In the genomic region with DNA sequence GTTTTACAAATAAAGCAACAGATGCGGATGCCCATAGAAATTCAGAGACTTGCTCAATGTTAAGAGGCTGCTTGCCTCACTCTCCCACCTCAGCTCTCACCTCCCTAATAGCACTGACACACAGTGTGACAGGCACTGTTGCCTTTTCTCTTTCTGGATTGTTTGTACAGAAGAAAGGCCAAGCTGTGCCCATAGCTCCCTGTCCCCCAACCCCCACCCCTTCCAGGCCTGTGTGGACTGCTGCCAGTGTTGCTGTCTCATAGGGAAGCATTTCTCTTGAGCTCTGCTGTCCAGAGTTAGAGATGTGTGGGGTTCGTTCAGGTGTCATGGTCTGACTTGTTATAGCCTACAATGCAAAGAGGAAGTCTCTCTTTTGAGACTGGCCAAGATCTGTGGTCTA, we compare ENCODE assay signal across 8 mouse cellular contexts. TPM values are rescaled to one million over a fixed set of nuclear protein-coding genes. Genes with fewer than 3 reads are reported as not detected.
A peak's percentile ranks its signal among the peaks of the same experiment; 100 is the strongest.
DNase-seq lines count a peak whose midpoint lies in the region; ATAC-seq and TF ChIP-seq lines count a peak whose summit lies in the region.

No protein-coding gene starts in this region.

- H3K27ac ChIP-seq in lung, embryonic 15.5 days: no peak overlapping the region
- H3K27ac ChIP-seq in embryonic facial prominence, embryonic 15.5 days (replicated peaks): no peak overlapping the region
- no peak overlapping the region for H3K27ac ChIP-seq in intestine, postnatal 0 days (ENCODE audit: low read depth, low read length)

- H3K27me3 ChIP-seq in lung, embryonic 15.5 days: no peaks in the 10 kb centered on the region
- H3K27me3 ChIP-seq in embryonic facial prominence, embryonic 15.5 days: no peaks in the 10 kb centered on the region
- H3K27me3 ChIP-seq in intestine, postnatal 0 days (replicated peaks; ENCODE audit: control insufficient read depth, insufficient read depth, low read length): no peaks in the 10 kb centered on the region
- H3K27me3 ChIP-seq in splenic B cell, adult 2 months (ENCODE audit: control insufficient read depth, insufficient read depth, low read length, poor library complexity, severe bottlenecking): no peaks in the 10 kb centered on the region

- H3K9ac ChIP-seq in lung, embryonic 15.5 days: no peak overlapping the region
- no peak overlapping the region for H3K9ac ChIP-seq in embryonic facial prominence, embryonic 15.5 days
- no peak overlapping the region for H3K9ac ChIP-seq in intestine, postnatal 0 days (ENCODE audit: low read depth, low read length)

- H3K36me3 ChIP-seq in lung, embryonic 15.5 days: no peaks in the 10 kb centered on the region
- H3K36me3 ChIP-seq in embryonic facial prominence, embryonic 15.5 days: peaks cover 23% of the 10 kb centered on the region
- H3K36me3 ChIP-seq in intestine, postnatal 0 days (ENCODE audit: control insufficient read depth, insufficient read depth): peaks cover 25% of the 10 kb centered on the region
- no peaks in the 10 kb centered on the region for H3K36me3 ChIP-seq in splenic B cell, adult 2 months (ENCODE audit: control insufficient read depth, insufficient read depth, low read length, poor library complexity, severe bottlenecking)

- H3K4me1 ChIP-seq in lung, embryonic 15.5 days: peaks cover 17% of the 10 kb centered on the region
- H3K4me1 ChIP-seq in embryonic facial prominence, embryonic 15.5 days: peaks cover 21% of the 10 kb centered on the region
- no peaks in the 10 kb centered on the region for H3K4me1 ChIP-seq in intestine, postnatal 0 days (replicated peaks; ENCODE audit: control insufficient read depth, insufficient read depth, low read length)

- no peaks in the 10 kb centered on the region for H3K9me3 ChIP-seq in lung, embryonic 15.5 days
- no peaks in the 10 kb centered on the region for H3K9me3 ChIP-seq in embryonic facial prominence, embryonic 15.5 days (replicated peaks)
- H3K9me3 ChIP-seq in intestine, postnatal 0 days (ENCODE audit: control insufficient read depth): no peaks in the 10 kb centered on the region

- no peak for ATAC-seq in lung, embryonic 15.5 days (ENCODE audit: borderline replicate concordance, extremely low read depth, low FRiP score, low TSS enrichment)
- ATAC-seq in embryonic facial prominence, embryonic 15.5 days (ENCODE audit: insufficient number of reproducible peaks, low FRiP score, low TSS enrichment, low read depth): no peak
- ATAC-seq in intestine, postnatal 0 days: no peak
- no peak for ATAC-seq in monocyte, adult 5-6 weeks (replicated peaks; ENCODE audit: insufficient number of reproducible peaks, low FRiP score, low TSS enrichment, poor library complexity, severe bottlenecking)

- no peak for DNase-seq in lung, postnatal 4 days
- DNase-seq in splenic B cell, adult 2 months (ENCODE audit: low read depth, low spot score): peak; percentile 19
- DNase-seq in right cerebral cortex, postnatal 10 days (ENCODE audit: low spot score in 2 of 2): no peak
- DNase-seq in kidney, postnatal 14 days: no peak

- H3K4me2 ChIP-seq in lung, embryonic 15.5 days: peak overlapping the region; percentile 84
- H3K4me2 ChIP-seq in embryonic facial prominence, embryonic 15.5 days (replicated peaks): peak overlapping the region; percentile 78
- peak overlapping the region; percentile 83 for H3K4me2 ChIP-seq in intestine, postnatal 0 days (replicated peaks; ENCODE audit: low read depth)

- H3K4me3 ChIP-seq in lung, embryonic 15.5 days: peak overlapping the region; percentile 62; the same call in 1 of the 2 replicates
- H3K4me3 ChIP-seq in embryonic facial prominence, embryonic 15.5 days (replicated peaks): peak overlapping the region; percentile 65; the same call in 1 of the 2 replicates
- no peak overlapping the region for H3K4me3 ChIP-seq in intestine, postnatal 0 days (ENCODE audit: low read depth, low read length)

- WGBS in lung, embryonic 15.5 days: 67% methylated on average over 2 of the region's 2 CpGs
- 69% methylated on average over 2 of the region's 2 CpGs for WGBS in embryonic facial prominence, embryonic 15.5 days
- WGBS in intestine, postnatal 0 days: 68% methylated on average over 2 of the region's 2 CpGs

- no peak for TF ChIP-seq CTCF in intestine, postnatal 0 days (IDR thresholded peaks at IDR 0.05; ENCODE audit: low read depth)

RNA-seq across cellular contexts. Expression of a gene that starts 6.2 kb away (rescaled TPM):
- polyA plus RNA-seq in lung, embryonic 15.5 days (2015; fragmentation: Nextera tagmentation; extraction: Ambion mirVana): 49.6 and 52.2 TPM in 2 replicates
- 58.5 and 66.7 TPM in 2 replicates for polyA plus RNA-seq in embryonic facial prominence, embryonic 15.5 days (2015; fragmentation: Nextera tagmentation; extraction: Ambion mirVana)
- 38.3 and 38.4 TPM in 2 replicates for polyA plus RNA-seq in intestine, postnatal 0 days (2015; fragmentation: Nextera tagmentation; extraction: Ambion mirVana)
- total RNA-seq in monocyte, adult 5-6 weeks (2017): 7.7 to 14.8 TPM (median 13.9 TPM) in 3 replicates

RNA-seq across cellular contexts. Expression of a gene that starts 6.3 kb away (rescaled TPM):
- 398 and 402 TPM in 2 replicates for polyA plus RNA-seq in lung, embryonic 15.5 days (2015; fragmentation: Nextera tagmentation; extraction: Ambion mirVana)
- polyA plus RNA-seq in embryonic facial prominence, embryonic 15.5 days (2015; fragmentation: Nextera tagmentation; extraction: Ambion mirVana): 396 and 402 TPM in 2 replicates
- polyA plus RNA-seq in intestine, postnatal 0 days (2015; fragmentation: Nextera tagmentation; extraction: Ambion mirVana): 484 and 492 TPM in 2 replicates
- 55.5 to 125 TPM (median 69.5 TPM) in 3 replicates for total RNA-seq in monocyte, adult 5-6 weeks (2017)

RNA-seq across cellular contexts. Expression of a gene that starts 24.5 kb away (rescaled TPM):
- polyA plus RNA-seq in lung, embryonic 15.5 days (2015; fragmentation: Nextera tagmentation; extraction: Ambion mirVana): not detected in 2 replicates
- polyA plus RNA-seq in embryonic facial prominence, embryonic 15.5 days (2015; fragmentation: Nextera tagmentation; extraction: Ambion mirVana): 0.09 TPM in 1 of 2 replicates, not detected in the other
- polyA plus RNA-seq in intestine, postnatal 0 days (2015; fragmentation: Nextera tagmentation; extraction: Ambion mirVana): 0.14 TPM in 1 of 2 replicates, not detected in the other
- total RNA-seq in monocyte, adult 5-6 weeks (2017): 0.29 TPM in 1 of 3 replicates, not detected in the others
